ENCODE assay signal across 8 mouse cellular contexts in the genomic region with DNA sequence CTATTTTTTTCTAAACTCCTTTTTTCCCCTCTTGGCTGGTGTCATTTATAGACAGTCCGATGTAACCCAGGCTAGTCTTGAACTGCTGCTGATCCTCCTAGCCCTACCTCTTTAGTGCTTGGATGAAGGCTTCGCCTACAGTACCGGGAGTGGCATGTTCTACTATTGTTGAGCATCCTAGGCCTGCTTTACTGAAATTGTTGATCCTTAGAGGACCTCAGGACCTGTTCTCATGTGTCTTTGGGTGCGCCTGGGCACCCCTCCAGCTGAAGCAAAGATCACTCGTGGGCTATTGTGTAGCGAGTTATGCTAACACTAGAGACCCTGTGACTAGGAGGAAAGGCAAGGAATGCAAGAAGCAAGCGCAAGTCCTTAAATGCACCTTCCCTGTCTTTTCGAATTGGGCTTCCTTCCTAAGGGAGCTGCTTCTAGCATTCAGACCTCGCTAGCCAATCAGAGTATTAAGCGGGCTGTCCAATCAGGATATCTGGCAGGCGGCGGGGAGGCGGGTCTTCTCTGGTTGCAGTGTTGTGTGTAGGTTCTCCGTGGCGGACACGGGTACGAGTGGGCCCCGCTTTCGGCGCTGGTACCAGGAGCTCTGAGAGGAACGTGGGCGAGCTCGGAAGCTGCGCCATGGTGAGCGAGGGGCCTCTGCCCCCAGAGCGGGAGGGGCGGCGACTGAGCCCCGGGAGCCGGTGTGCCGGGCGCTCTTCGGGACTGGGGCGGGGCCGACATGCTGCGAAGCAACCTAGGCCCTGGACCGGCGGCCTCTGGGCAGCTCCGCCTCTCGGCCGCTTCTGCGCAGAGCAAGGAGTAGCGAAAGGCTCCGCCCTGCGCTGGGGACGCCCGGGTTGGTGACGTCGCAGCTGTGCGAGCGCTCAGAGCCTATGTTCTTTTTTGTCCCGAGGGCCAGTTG. TPM values are rescaled to one million over a fixed set of nuclear protein-coding genes. Genes with fewer than 3 reads are reported as not detected.
A peak's percentile ranks its signal among the peaks of the same experiment; 100 is the strongest.
DNase-seq lines count a peak whose midpoint lies in the region; ATAC-seq and TF ChIP-seq lines count a peak whose summit lies in the region.

No protein-coding gene starts in this region.

- H3K4me3 ChIP-seq in embryonic facial prominence, embryonic 14.5 days (ENCODE audit: low read depth, low read length) = peak overlapping the region; percentile 75
- H3K4me3 ChIP-seq in heart, adult 2 months = peak overlapping the region; percentile 81
- H3K4me3 ChIP-seq in limb, embryonic 13.5 days = peak overlapping the region; percentile 70
- peak overlapping the region; percentile 65 for H3K4me3 ChIP-seq in midbrain, embryonic 16.5 days (ENCODE audit: low read depth, low read length)

- 4% methylated on average over 42 of the region's 52 CpGs for WGBS in embryonic facial prominence, embryonic 14.5 days
- 2% methylated on average over 52 of the region's 52 CpGs for WGBS in heart, adult 2 months
- WGBS in limb, embryonic 13.5 days = 4% methylated on average over 45 of the region's 52 CpGs
- WGBS in midbrain, embryonic 16.5 days = 3% methylated on average over 51 of the region's 52 CpGs

- no peaks in the 10 kb centered on the region for H3K27me3 ChIP-seq in embryonic facial prominence, embryonic 14.5 days (replicated peaks; ENCODE audit: control insufficient read depth, insufficient read depth, low read length)
- H3K27me3 ChIP-seq in heart, adult 2 months (ENCODE audit: control insufficient read depth, insufficient read depth, low read length) = no peaks in the 10 kb centered on the region
- no peaks in the 10 kb centered on the region for H3K27me3 ChIP-seq in limb, embryonic 13.5 days
- no peaks in the 10 kb centered on the region for H3K27me3 ChIP-seq in midbrain, embryonic 16.5 days (ENCODE audit: control insufficient read depth, insufficient read depth, low read depth, low read length)

- DNase-seq in 3T3-L1 (ENCODE audit: low read depth, low spot score) = peak; percentile 91
- DNase-seq in adrenal gland, postnatal 4 days (ENCODE audit: low spot score in 2 of 2) = peak; percentile 85 to 91
- peak; percentile 98 for DNase-seq in embryonic facial prominence, embryonic 14.5 days (ENCODE audit: low spot score)
- peak; percentile 96 to 98 for DNase-seq in heart, adult 2 months
- DNase-seq in kidney, adult 8-10 months = peak; percentile 95 to 96
- peak; percentile 95 for DNase-seq in spleen, postnatal 10 days (ENCODE audit: low spot score in 2 of 2)

- intact Hi-C loops in heart, adult 2 months (cut with DNase I) = loop anchor here (5.0 kb wide), 2 partner anchors 35 to 100 kb away; partner anchors contain the start of gene Zfp619

- no peaks in the 10 kb centered on the region for H3K9me3 ChIP-seq in embryonic facial prominence, embryonic 14.5 days (ENCODE audit: control insufficient read depth, low read length)
- H3K9me3 ChIP-seq in limb, embryonic 13.5 days = no peaks in the 10 kb centered on the region
- no peaks in the 10 kb centered on the region for H3K9me3 ChIP-seq in midbrain, embryonic 16.5 days (replicated peaks; ENCODE audit: control insufficient read depth, low read length, poor library complexity, severe bottlenecking)

- TF ChIP-seq CTCF in heart, adult 2 months (IDR thresholded peaks at IDR 0.05) = peak; percentile 57

- peak overlapping the region; percentile 72 for H3K4me2 ChIP-seq in embryonic facial prominence, embryonic 14.5 days (ENCODE audit: low read depth, low read length)
- peak overlapping the region; percentile 68 for H3K4me2 ChIP-seq in limb, embryonic 13.5 days (replicated peaks)
- H3K4me2 ChIP-seq in midbrain, embryonic 16.5 days (ENCODE audit: low read length) = peak overlapping the region; percentile 71

- TF ChIP-seq POLR2A in heart, adult 2 months (IDR thresholded peaks at IDR 0.05; ENCODE audit: insufficient read depth, low read depth, low read length) = peak; percentile 64

- TF ChIP-seq EP300 in heart, adult 2 months (IDR thresholded peaks at IDR 0.05; ENCODE audit: insufficient read depth, low read depth, low read length) = 0 out of 2 replicates have a peak, but pooled peaks have one; percentile 20

- peak overlapping the region; percentile 89 for H3K9ac ChIP-seq in embryonic facial prominence, embryonic 14.5 days (ENCODE audit: low read depth, low read length)
- peak overlapping the region; percentile 91 for H3K9ac ChIP-seq in heart, adult 2 months (ENCODE audit: low read depth, low read length)
- H3K9ac ChIP-seq in limb, embryonic 13.5 days = peak overlapping the region; percentile 80
- peak overlapping the region; percentile 71 for H3K9ac ChIP-seq in midbrain, embryonic 16.5 days (ENCODE audit: low read depth, low read length)

- H3K36me3 ChIP-seq in embryonic facial prominence, embryonic 14.5 days (ENCODE audit: control insufficient read depth, insufficient read depth, low read length) = peaks cover 23% of the 10 kb centered on the region
- H3K36me3 ChIP-seq in heart, adult 2 months (ENCODE audit: control insufficient read depth, insufficient read depth, low read length) = peaks cover 12% of the 10 kb centered on the region
- H3K36me3 ChIP-seq in limb, embryonic 13.5 days = peaks cover 21% of the 10 kb centered on the region
- 0 out of 2 replicates have a peak, but pooled peaks cover 2% of the 10 kb centered on the region for H3K36me3 ChIP-seq in midbrain, embryonic 16.5 days (ENCODE audit: control insufficient read depth, insufficient read depth, low read length)

- peak; percentile 100 for ATAC-seq in embryonic facial prominence, embryonic 14.5 days (ENCODE audit: low read depth)
- peak; percentile 100 for ATAC-seq in limb, embryonic 13.5 days (ENCODE audit: low FRiP score, low read depth)
- peak; percentile 99 for ATAC-seq in midbrain, embryonic 16.5 days

- H3K27ac ChIP-seq in embryonic facial prominence, embryonic 14.5 days (replicated peaks; ENCODE audit: low read depth, low read length) = peak overlapping the region; percentile 97
- peak overlapping the region; percentile 97 for H3K27ac ChIP-seq in heart, adult 2 months
- H3K27ac ChIP-seq in limb, embryonic 13.5 days = peak overlapping the region; percentile 92
- peak overlapping the region; percentile 93 for H3K27ac ChIP-seq in midbrain, embryonic 16.5 days (ENCODE audit: low read length)

- peaks cover 9% of the 10 kb centered on the region; the same call in 1 of the 2 replicates for H3K4me1 ChIP-seq in embryonic facial prominence, embryonic 14.5 days (ENCODE audit: control insufficient read depth, insufficient read depth, low read length)
- H3K4me1 ChIP-seq in heart, adult 2 months (ENCODE audit: control insufficient read depth, insufficient read depth, low read length) = peaks cover 3% of the 10 kb centered on the region
- H3K4me1 ChIP-seq in limb, embryonic 13.5 days = peaks cover 13% of the 10 kb centered on the region
- peaks cover 15% of the 10 kb centered on the region for H3K4me1 ChIP-seq in midbrain, embryonic 16.5 days (ENCODE audit: control insufficient read depth, insufficient read depth, low read length)

- peaks cover 8% of the 10 kb centered on the region for H3K79me2 ChIP-seq in heart, adult 2 months (replicated peaks; ENCODE audit: control insufficient read depth, insufficient read depth, low read length)

RNA-seq across cellular contexts. Expression of gene Zfp619, which starts 34.7 kb away (rescaled TPM):
- 1 to 10 TPM; 3.6 to 4.2 TPM for total RNA-seq in adrenal gland, postnatal 4 days (2021)
- polyA plus RNA-seq in embryonic facial prominence, embryonic 14.5 days (2014; fragmentation: Nextera tagmentation; extraction: Ambion mirVana) = 2.9 and 3.3 TPM in 2 replicates
- 1 to 10 TPM; 1.4 to 1.9 TPM for total RNA-seq in heart, adult 2 months (2021)
- polyA plus RNA-seq in heart, adult 2 months (2012; rRNA removed) = 0.55 and 0.97 TPM in 2 replicates
- polyA plus RNA-seq in limb, embryonic 13.5 days (2015; fragmentation: Nextera tagmentation; extraction: Ambion mirVana) = 2.2 and 2.4 TPM in 2 replicates
- 3.7 and 4.1 TPM in 2 replicates for polyA plus RNA-seq in midbrain, embryonic 16.5 days (2015; fragmentation: Nextera tagmentation; extraction: Ambion mirVana)

Comparison
In these comparisons a context has a peak if more than half of its experiments do, and no peak if none do; other contexts are left out.
1. Peak in every context shown above with its lines: DNase-seq, ATAC-seq, H3K4me3 ChIP-seq and H3K27ac ChIP-seq.